Mouse (Mus musculus) stomach, embryonic 15.5 days (tissue): ENCODE data around the gene Mapre3. TPM values are rescaled to one million over a fixed set of nuclear protein-coding genes. Genes with fewer than 3 reads are reported as not detected.

Source experiments
- ATAC-seq: fragments of 200-750 bp; cut with Nextera tagmentation; 2 replicates; pipeline ENCODE4 v1.8.0; 2017; ENCODE audit warnings: low read depth, moderate number of reproducible peaks, moderate TSS enrichment; ENCODE audit not compliant: insufficient read depth, low FRiP score
- H3K27ac ChIP-seq: fragments of 300-500 bp; sonication (generic); 2 replicates; pipeline ENCODE4 v1.5.1; 2015; ENCODE audit warnings: mild to moderate bottlenecking, inconsistent platforms
- H3K27me3 ChIP-seq: fragments of 300-500 bp; sonication (generic); replicated peaks from 2 replicates; pipeline ENCODE4 v1.6.1; 2015; ENCODE audit warnings: inconsistent platforms
- H3K36me3 ChIP-seq: fragments of 300-500 bp; sonication (generic); 2 replicates; pipeline ENCODE4 v1.6.1; 2015; ENCODE audit warnings: inconsistent platforms
- H3K4me1 ChIP-seq: fragments of 300-500 bp; sonication (generic); 2 replicates; pipeline ENCODE4 v1.6.1; 2015; ENCODE audit warnings: inconsistent platforms
- H3K4me2 ChIP-seq: fragments of 300-500 bp; sonication (generic); 2 replicates; pipeline ENCODE4 v1.6.1; 2015; ENCODE audit warnings: mild to moderate bottlenecking, inconsistent platforms
- H3K4me3 ChIP-seq: fragments of 300-500 bp; sonication (generic); replicated peaks from 2 replicates; pipeline ENCODE4 v1.5.1; 2015; ENCODE audit warnings: inconsistent platforms
- H3K9ac ChIP-seq: fragments of 300-500 bp; sonication (generic); 2 replicates; pipeline ENCODE4 v1.6.1; 2015; ENCODE audit warnings: inconsistent platforms
- H3K9me3 ChIP-seq: fragments of 300-500 bp; sonication (generic); 2 replicates; pipeline ENCODE4 v1.6.1; 2016; ENCODE audit warnings: inconsistent platforms
- WGBS: fragments of 180-500 bp; shearing (Covaris S2); methylation state at CpG from one replicate; pipeline ENCODE4 v1.1.7; 2015; 5-methylcytosine and 5-hydroxymethylcytosine counted together
- polyA plus RNA-seq: library from polyadenylated mRNA; unstranded; fragments of >200 nt; fragmentation: Nextera tagmentation; extraction: Ambion mirVana; gene quantifications from 2 replicates; pipeline ENCODE4 v1.2.1, GENCODE M21; 2015

Mapre3 gene
- polyA plus RNA-seq, 1 experiment from 2014 or later, result 19.7 TPM

- peak; percentile 91 for ATAC-seq
- no peaks in the 10 kb centered on the region for H3K9me3 ChIP-seq
- peaks cover 15% of the 10 kb centered on the region for H3K4me1 ChIP-seq
- H3K27ac ChIP-seq, result peak within 1 kb of the TSS; percentile 99
- peaks cover 20% of the 10 kb centered on the region for H3K36me3 ChIP-seq
- H3K9ac ChIP-seq, result peak within 1 kb of the TSS; percentile 68
- peak within 1 kb of the TSS; percentile 84 for H3K4me2 ChIP-seq
- under 1% methylated on average over 40 of the region's 42 CpGs for WGBS
- H3K27me3 ChIP-seq, result no peaks in the 10 kb centered on the region
- H3K4me3 ChIP-seq, result peak within 1 kb of the TSS; percentile 84
Observed at GRCm38 (mm10) chr5:30888337-30889087, 74.1 kb downstream of the Mapre3 start, which contains the start of gene Agbl5. TSS of gene Agbl5 (plus strand) at chr5:30888694.

GRCm38 (mm10) chr5:30889088-30889754 lies 74.8 kb downstream of the Mapre3 start:
- peak overlapping the region; percentile 84 for H3K4me3 ChIP-seq
- H3K27ac ChIP-seq, result peak overlapping the region; percentile 99
- peaks cover 15% of the 10 kb centered on the region for H3K4me1 ChIP-seq
- WGBS, result 1% methylated on average over 41 of the region's 42 CpGs
- H3K27me3 ChIP-seq, result no peaks in the 10 kb centered on the region
- no peaks in the 10 kb centered on the region for H3K9me3 ChIP-seq
- peak; percentile 13 for ATAC-seq
- H3K4me2 ChIP-seq, result peak overlapping the region; percentile 84
- H3K36me3 ChIP-seq, result peaks cover 27% of the 10 kb centered on the region
- H3K9ac ChIP-seq, result peak overlapping the region; percentile 65

GRCm38 (mm10) chr5:30890375-30890774 lies 75.9 kb downstream of the Mapre3 start:
- Histone ChIP-seq H3K9me3 (no peaks in the 10 kb centered on the region), H3K4me3 (peak overlapping the region; percentile 84), H3K4me1 (peaks cover 15% of the 10 kb centered on the region), H3K27ac (peak overlapping the region; percentile 99), H3K4me2 (peak overlapping the region; percentile 84), H3K9ac (no peak overlapping the region; the same call in 1 of the 2 replicates), H3K36me3 (peaks cover 36% of the 10 kb centered on the region), H3K27me3 (no peaks in the 10 kb centered on the region)
- WGBS, result 67% methylated on average over 7 of the region's 7 CpGs
- ATAC-seq, result no peak

- ATAC-seq, result no peak
- 83% methylated on average over 5 of the region's 5 CpGs for WGBS
- Histone ChIP-seq H3K9me3 (no peaks in the 10 kb centered on the region), H3K36me3 (peaks cover 19% of the 10 kb centered on the region; the same call in 1 of the 2 replicates), H3K4me2 (no peak overlapping the region), H3K9ac (no peak overlapping the region), H3K4me1 (peaks cover 14% of the 10 kb centered on the region), H3K27ac (no peak overlapping the region), H3K4me3 (no peak overlapping the region), H3K27me3 (no peaks in the 10 kb centered on the region)
Observed at GRCm38 (mm10) chr5:30901860-30902259, 87.4 kb downstream of the Mapre3 start.

GRCm38 (mm10) chr5:30907413-30908059 lies 93.1 kb downstream of the Mapre3 start, which contains the start of gene Ost4:
TSS of gene Ost4 (minus strand) at chr5:30907788.
- Histone ChIP-seq H3K27ac (peak within 1 kb of the TSS; percentile 99), H3K9ac (peak within 1 kb of the TSS; percentile 59), H3K36me3 (peaks cover 16% of the 10 kb centered on the region; the same call in 1 of the 2 replicates), H3K4me3 (peak within 1 kb of the TSS; percentile 66), H3K27me3 (no peaks in the 10 kb centered on the region), H3K4me1 (peaks cover 47% of the 10 kb centered on the region), H3K9me3 (no peaks in the 10 kb centered on the region), H3K4me2 (peak within 1 kb of the TSS; percentile 89)
- peak; percentile 94 for ATAC-seq
- WGBS, result under 1% methylated on average over 58 of the region's 58 CpGs

- H3K36me3 ChIP-seq, result peaks cover 16% of the 10 kb centered on the region; the same call in 1 of the 2 replicates
- H3K27ac ChIP-seq, result peak overlapping the region; percentile 99
- H3K4me3 ChIP-seq, result peak overlapping the region; percentile 66
- peak; percentile 57 for ATAC-seq
- H3K4me1 ChIP-seq, result peaks cover 51% of the 10 kb centered on the region
- WGBS, result 23% methylated on average over 13 of the region's 13 CpGs
- H3K9me3 ChIP-seq, result no peaks in the 10 kb centered on the region
- H3K4me2 ChIP-seq, result peak overlapping the region; percentile 89
- peak overlapping the region; percentile 45; the same call in 1 of the 2 replicates for H3K9ac ChIP-seq
- no peaks in the 10 kb centered on the region for H3K27me3 ChIP-seq
Observed at GRCm38 (mm10) chr5:30908426-30909299, 94.2 kb downstream of the Mapre3 start.

GRCm38 (mm10) chr5:30909300-30909659 lies 94.8 kb downstream of the Mapre3 start:
- no peak overlapping the region for H3K9ac ChIP-seq
- no peak for ATAC-seq
- peaks cover 11% of the 10 kb centered on the region; the same call in 1 of the 2 replicates for H3K36me3 ChIP-seq
- no peaks in the 10 kb centered on the region for H3K9me3 ChIP-seq
- peak overlapping the region; percentile 99 for H3K27ac ChIP-seq
- no peak overlapping the region for H3K4me3 ChIP-seq
- no peaks in the 10 kb centered on the region for H3K27me3 ChIP-seq
- H3K4me1 ChIP-seq, result peaks cover 51% of the 10 kb centered on the region
- 23% methylated on average over 7 of the region's 7 CpGs for WGBS
- peak overlapping the region; percentile 89; the same call in 1 of the 2 replicates for H3K4me2 ChIP-seq

GRCm38 (mm10) chr5:30909863-30910262 lies 95.4 kb downstream of the Mapre3 start:
- H3K4me1 ChIP-seq, result peaks cover 51% of the 10 kb centered on the region
- ATAC-seq, result no peak
- H3K27ac ChIP-seq, result peak overlapping the region; percentile 99
- peaks cover 6% of the 10 kb centered on the region; the same call in 1 of the 2 replicates for H3K36me3 ChIP-seq
- H3K4me2 ChIP-seq, result no peak overlapping the region
- no peaks in the 10 kb centered on the region for H3K27me3 ChIP-seq
- WGBS, result 76% methylated on average over 7 of the region's 7 CpGs
- no peak overlapping the region for H3K4me3 ChIP-seq
- H3K9me3 ChIP-seq, result no peaks in the 10 kb centered on the region
- no peak overlapping the region for H3K9ac ChIP-seq

GRCm38 (mm10) chr5:30910481-30910880 lies 96.0 kb downstream of the Mapre3 start:
- Histone ChIP-seq H3K4me3 (no peak overlapping the region), H3K4me2 (no peak overlapping the region), H3K9ac (no peak overlapping the region), H3K27me3 (no peaks in the 10 kb centered on the region), H3K4me1 (peaks cover 51% of the 10 kb centered on the region), H3K9me3 (no peaks in the 10 kb centered on the region), H3K36me3 (no peaks in the 10 kb centered on the region), H3K27ac (peak overlapping the region; percentile 68; the same call in 1 of the 2 replicates)
- ATAC-seq, result no peak

GRCm38 (mm10) chr5:30912156-30912555 lies 97.7 kb downstream of the Mapre3 start:
- Histone ChIP-seq H3K9me3 (no peaks in the 10 kb centered on the region), H3K4me1 (peaks cover 55% of the 10 kb centered on the region), H3K27me3 (no peaks in the 10 kb centered on the region), H3K4me2 (no peak overlapping the region), H3K27ac (peak overlapping the region; percentile 95), H3K9ac (no peak overlapping the region), H3K4me3 (no peak overlapping the region), H3K36me3 (0 out of 2 replicates have a peak, but pooled peaks cover 4% of the 10 kb centered on the region)
- ATAC-seq, result no peak
- 48% methylated on average over 5 of the region's 5 CpGs for WGBS
